Mouse (Mus musculus): ENCODE data around the gene Klhl7.

- TF ChIP-seq POLR2A (IDR thresholded peaks at IDR 0.05; ENCODE audit: insufficient read depth, low read depth, low read length) (no peak), EP300 (IDR thresholded peaks at IDR 0.05; ENCODE audit: insufficient read depth, low read depth, low read length) (no peak)
Observed at GRCm38 (mm10) chr5:24084835-24085234, 15.6 kb upstream of the Klhl7 start.

All from heart, adult 2 months (tissue).